Mouse (Mus musculus): ENCODE measurements around the gene Uso1. TPM values are rescaled to one million over a fixed set of nuclear protein-coding genes. Genes with fewer than 3 reads are reported as not detected.

Uso1 gene
- 36.6 and 38.5 TPM in 2 replicates for polyA plus RNA-seq (2016; fragmentation: Nextera tagmentation; extraction: Ambion mirVana)

DNA sequence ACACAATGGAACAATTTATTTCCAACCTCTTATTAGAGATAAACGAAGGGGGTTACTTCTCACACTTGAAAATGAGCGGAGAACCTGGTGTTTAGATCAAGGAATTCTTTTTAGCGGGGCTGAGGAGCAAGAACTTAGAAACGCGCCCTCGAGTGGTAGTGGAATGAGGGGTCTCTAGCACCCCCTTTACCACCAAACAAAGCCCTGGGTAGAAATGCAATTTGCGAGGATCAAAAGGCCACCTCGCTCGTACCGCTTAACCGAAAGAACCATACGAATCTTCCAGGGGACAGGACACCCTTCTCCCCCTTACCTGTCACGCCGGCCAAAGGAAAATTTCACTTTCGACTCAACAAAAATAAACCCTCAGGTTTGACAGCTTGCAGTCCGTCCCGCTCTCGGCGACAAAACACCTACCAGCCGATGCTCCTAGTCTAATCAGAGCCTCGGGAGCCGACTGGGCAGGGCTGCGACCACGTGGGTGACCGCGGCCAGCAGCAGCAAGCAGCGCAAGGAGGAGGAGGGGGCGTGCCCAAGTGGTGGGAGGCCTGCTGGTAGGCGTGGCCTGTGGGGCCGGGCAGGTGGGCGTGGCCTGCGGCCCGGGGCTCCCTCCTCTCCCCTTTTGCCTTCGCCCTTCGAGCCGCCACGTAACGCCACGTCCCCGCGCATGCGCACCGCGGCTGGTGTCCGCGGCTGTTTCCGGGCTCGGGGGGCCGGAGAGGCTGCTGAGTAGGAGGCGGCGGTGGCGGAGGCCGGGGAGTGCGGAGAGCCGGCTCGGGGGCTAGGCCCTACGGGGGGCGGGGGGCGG is at the start of gene Uso1:
Uso1 (plus strand) TSS at position 700 of the 808 bp plus-strand sequence.
- H3K36me3 ChIP-seq = peaks cover 5% of the 10 kb centered on the region; the same call in 1 of the 2 replicates
- 2% methylated on average over 59 of the region's 59 CpGs for WGBS
- DNase-seq (ENCODE audit: low spot score) = peak; percentile 99
- H3K4me1 ChIP-seq (replicated peaks) = peaks cover 28% of the 10 kb centered on the region
- H3K4me3 ChIP-seq = peak within 1 kb of the TSS; percentile 85
- 0 out of 2 replicates have a peak, but pooled peaks cover 6% of the 10 kb centered on the region for H3K27me3 ChIP-seq (ENCODE audit: insufficient read depth, poor library complexity, severe bottlenecking)
- H3K9me3 ChIP-seq = no peaks in the 10 kb centered on the region
- H3K27ac ChIP-seq = peak within 1 kb of the TSS; percentile 92

DNA sequence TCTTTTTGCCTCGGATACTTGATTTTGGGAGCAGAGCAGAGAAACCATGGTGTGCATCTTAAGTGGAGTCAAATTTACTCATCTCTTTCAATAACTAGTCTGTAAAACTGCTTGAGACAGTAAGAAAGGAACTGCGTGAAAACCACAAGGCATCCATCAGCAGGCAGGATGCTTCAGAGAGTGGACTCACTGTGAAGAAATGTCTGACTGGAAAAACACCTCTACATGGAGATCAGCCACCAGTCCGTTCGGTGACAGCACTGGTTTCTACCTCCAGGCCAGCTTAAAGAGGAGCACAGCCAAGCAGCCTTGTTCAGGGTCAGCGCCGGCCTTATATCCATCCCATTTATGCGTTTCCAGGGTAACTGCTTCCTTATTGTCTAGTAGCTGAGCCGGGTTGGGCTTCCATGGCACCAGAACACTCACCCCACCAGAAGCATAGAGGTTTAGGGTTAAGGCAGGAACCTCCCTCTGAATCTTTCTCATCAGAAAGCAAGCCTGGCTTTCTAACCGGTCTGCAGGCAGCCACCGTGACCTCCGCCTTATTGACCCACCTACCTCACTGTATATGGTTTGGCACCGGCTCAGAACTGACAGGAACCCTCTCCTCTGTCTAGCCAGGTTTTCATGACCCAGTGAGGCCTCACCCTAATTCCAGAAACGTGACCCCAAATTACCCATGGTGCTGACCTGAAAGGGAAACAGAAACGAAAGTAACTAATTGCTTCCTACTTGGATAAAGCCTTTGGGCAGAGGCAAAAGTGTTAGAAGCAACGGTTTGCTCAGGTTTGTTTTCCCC is 44.3 kb upstream of the Uso1 start:
- 47% methylated on average over 15 of the region's 15 CpGs for WGBS
- Histone ChIP-seq H3K27me3 (ENCODE audit: insufficient read depth, poor library complexity, severe bottlenecking) (no peaks in the 10 kb centered on the region), H3K4me3 (no peak overlapping the region), H3K27ac (no peak overlapping the region), H3K4me1 (replicated peaks) (peaks cover 15% of the 10 kb centered on the region), H3K9me3 (no peaks in the 10 kb centered on the region), H3K36me3 (no peaks in the 10 kb centered on the region)
- DNase-seq (ENCODE audit: low spot score) = no peak

DNA sequence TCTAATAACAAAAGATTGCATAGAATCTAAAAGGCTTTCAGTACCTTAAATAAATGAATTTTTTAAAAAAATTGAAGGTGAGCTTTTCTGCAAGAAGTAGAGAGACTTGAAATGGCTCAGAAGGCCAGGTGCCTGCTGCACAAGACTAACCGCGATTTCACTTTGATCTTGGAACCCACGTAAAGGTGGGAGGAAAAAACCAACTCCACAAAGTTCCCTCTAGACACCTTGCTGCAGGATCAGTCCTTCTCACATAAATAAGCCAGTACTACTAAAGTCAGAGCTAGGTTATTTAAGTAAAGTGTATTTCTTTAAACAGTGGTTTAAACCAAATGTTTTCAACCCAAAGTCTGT is 43.7 kb upstream of the Uso1 start:
- H3K27me3 ChIP-seq (ENCODE audit: insufficient read depth, poor library complexity, severe bottlenecking) = no peaks in the 10 kb centered on the region
- no peaks in the 10 kb centered on the region for H3K36me3 ChIP-seq
- H3K9me3 ChIP-seq = no peaks in the 10 kb centered on the region
- H3K27ac ChIP-seq = no peak overlapping the region
- WGBS = 81% methylated on average over 3 of the region's 3 CpGs
- DNase-seq (ENCODE audit: low spot score) = no peak
- H3K4me1 ChIP-seq (replicated peaks) = peaks cover 15% of the 10 kb centered on the region
- no peak overlapping the region for H3K4me3 ChIP-seq

DNA sequence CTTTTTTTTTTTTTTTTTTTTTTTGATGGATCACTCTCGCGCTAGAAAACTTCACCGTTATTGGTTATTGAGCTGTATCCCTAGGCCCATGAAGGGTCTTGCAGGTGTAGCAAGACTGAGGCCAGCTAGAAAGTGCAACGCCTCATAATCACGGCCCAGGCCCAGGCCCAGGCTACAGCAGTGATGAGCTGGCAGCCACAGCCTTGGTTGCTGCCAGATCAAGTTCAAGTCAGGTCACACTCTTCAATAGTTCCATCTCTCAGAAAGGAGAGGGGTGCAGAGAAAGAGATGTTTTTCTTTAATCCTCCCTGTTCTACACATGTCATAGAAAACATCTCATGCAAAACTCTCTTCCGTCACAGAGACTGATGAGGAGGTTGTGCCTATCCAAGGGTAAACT is 41.0 kb upstream of the Uso1 start:
- Histone ChIP-seq H3K4me1 (replicated peaks) (peaks cover 15% of the 10 kb centered on the region), H3K9me3 (no peaks in the 10 kb centered on the region), H3K36me3 (no peaks in the 10 kb centered on the region), H3K4me3 (no peak overlapping the region), H3K27me3 (ENCODE audit: insufficient read depth, poor library complexity, severe bottlenecking) (no peaks in the 10 kb centered on the region), H3K27ac (no peak overlapping the region)
- 94% methylated on average over 6 of the region's 6 CpGs for WGBS
- DNase-seq (ENCODE audit: low spot score) = no peak

DNA sequence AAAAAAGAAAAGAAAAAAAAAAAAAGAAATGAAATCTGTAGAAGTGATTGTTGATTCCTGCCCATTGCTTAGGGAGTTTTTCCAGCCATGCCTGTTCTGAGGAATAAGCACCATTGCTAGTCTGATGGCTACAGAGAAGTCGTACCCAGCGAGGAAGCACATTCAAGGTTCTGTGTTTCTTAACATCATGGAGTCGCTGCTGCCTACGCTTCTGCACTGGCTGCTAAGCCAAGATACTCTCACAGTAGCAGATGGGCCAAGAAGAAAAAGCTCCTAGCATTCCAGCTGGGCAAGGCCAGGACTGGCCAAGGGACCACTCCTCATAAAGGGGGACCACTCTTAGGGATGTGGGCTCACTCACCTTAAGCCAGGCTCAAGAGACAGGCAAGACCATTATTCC is 40.0 kb upstream of the Uso1 start:
- no peak overlapping the region for H3K27ac ChIP-seq
- DNase-seq (ENCODE audit: low spot score) = no peak
- H3K4me1 ChIP-seq (replicated peaks) = peaks cover 14% of the 10 kb centered on the region
- no peak overlapping the region for H3K4me3 ChIP-seq
- WGBS = 93% methylated on average over 4 of the region's 4 CpGs
- H3K27me3 ChIP-seq (ENCODE audit: insufficient read depth, poor library complexity, severe bottlenecking) = no peaks in the 10 kb centered on the region
- no peaks in the 10 kb centered on the region for H3K36me3 ChIP-seq
- no peaks in the 10 kb centered on the region for H3K9me3 ChIP-seq

DNA sequence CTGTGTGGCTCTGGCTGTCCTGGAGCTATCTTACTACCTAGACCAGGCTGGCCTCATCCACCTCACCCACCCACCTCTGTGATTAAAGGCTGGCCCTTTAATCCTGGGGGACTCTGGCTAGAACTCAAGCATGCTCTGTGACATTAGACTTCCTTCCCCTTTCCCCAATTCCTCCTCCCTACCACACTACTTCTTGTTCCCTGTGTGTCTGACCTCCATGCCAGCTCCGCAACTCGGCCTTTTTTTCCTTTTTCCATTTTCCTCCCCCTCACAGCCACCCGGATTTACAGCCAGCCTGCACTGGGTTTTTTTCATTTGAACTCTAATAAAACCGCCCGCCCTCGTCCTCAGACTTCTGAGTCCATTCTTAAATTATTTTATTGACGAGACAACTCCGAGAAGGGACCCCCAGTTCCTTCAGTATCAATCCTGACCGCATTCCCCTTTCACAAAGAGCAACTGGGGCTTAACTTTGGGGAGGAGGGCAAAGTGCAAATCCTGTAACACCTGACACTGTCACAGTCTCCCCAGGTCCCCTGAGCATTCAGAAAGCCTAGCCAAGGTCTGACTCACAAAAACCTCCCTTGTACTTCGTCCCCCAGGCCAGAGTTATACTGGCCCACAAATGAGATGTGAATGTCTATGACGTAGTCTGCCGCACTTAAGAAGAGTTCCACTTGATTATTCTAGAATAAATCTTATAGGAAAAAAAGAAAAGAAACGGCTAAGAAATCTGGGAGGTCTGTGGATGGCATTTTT is 39.2 kb upstream of the Uso1 start:
- Histone ChIP-seq H3K36me3 (no peaks in the 10 kb centered on the region), H3K27ac (no peak overlapping the region), H3K4me3 (no peak overlapping the region), H3K4me1 (replicated peaks) (peaks cover 6% of the 10 kb centered on the region), H3K9me3 (no peaks in the 10 kb centered on the region), H3K27me3 (ENCODE audit: insufficient read depth, poor library complexity, severe bottlenecking) (no peaks in the 10 kb centered on the region)
- 66% methylated on average over 13 of the region's 13 CpGs for WGBS
- no peak for DNase-seq (ENCODE audit: low spot score)

DNA sequence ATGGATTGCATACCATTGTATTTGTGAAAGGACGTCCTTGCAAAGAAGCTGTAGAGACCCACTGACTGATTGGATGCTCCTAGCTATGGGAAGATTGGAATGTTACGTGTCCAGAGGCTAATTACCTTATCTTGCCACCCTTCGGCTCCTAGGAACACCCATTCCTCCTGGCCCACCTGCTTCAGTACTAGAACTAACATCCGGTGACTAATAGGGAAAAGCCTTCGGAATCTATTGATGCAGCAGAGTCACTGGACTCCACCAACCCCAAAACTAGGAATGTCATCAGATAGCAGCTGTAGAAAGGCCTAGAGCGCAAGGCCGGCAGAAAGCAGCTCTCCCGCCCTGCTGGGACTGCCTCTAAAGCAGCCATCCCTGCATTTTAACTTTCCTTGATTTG is 36.1 kb upstream of the Uso1 start:
- DNase-seq (ENCODE audit: low spot score) = no peak
- Histone ChIP-seq H3K4me1 (replicated peaks) (0 out of 2 replicates have a peak, but pooled peaks cover 4% of the 10 kb centered on the region), H3K9me3 (no peaks in the 10 kb centered on the region), H3K36me3 (no peaks in the 10 kb centered on the region), H3K27me3 (ENCODE audit: insufficient read depth, poor library complexity, severe bottlenecking) (no peaks in the 10 kb centered on the region), H3K27ac (no peak overlapping the region), H3K4me3 (no peak overlapping the region)
- 92% methylated on average over 8 of the region's 8 CpGs for WGBS

DNA sequence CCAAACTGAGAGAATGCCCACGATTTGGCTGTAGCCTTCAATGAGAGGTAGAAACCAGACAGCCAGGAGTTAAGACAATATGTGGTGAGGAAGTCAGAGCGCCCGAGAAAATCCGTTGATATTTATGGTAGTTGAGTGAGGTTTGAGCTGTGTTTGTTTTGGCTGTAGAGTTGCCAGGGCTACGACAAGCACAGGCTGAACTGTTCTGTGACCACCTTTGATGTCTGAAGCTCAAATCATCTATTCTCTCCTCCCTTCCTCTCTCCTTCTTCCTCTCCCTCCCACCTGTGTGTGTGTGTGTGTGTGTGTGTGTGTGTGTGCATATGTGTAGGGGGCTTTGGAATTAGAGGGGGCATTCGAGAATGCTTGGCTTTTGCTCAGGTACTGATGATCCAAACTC is 34.7 kb upstream of the Uso1 start:
- H3K36me3 ChIP-seq = no peaks in the 10 kb centered on the region
- DNase-seq (ENCODE audit: low spot score) = no peak
- H3K27me3 ChIP-seq (ENCODE audit: insufficient read depth, poor library complexity, severe bottlenecking) = no peaks in the 10 kb centered on the region
- 77% methylated on average over 6 of the region's 6 CpGs for WGBS
- H3K9me3 ChIP-seq = no peaks in the 10 kb centered on the region
- no peak overlapping the region for H3K4me3 ChIP-seq
- H3K4me1 ChIP-seq (replicated peaks) = 0 out of 2 replicates have a peak, but pooled peaks cover 5% of the 10 kb centered on the region
- H3K27ac ChIP-seq = no peak overlapping the region

DNA sequence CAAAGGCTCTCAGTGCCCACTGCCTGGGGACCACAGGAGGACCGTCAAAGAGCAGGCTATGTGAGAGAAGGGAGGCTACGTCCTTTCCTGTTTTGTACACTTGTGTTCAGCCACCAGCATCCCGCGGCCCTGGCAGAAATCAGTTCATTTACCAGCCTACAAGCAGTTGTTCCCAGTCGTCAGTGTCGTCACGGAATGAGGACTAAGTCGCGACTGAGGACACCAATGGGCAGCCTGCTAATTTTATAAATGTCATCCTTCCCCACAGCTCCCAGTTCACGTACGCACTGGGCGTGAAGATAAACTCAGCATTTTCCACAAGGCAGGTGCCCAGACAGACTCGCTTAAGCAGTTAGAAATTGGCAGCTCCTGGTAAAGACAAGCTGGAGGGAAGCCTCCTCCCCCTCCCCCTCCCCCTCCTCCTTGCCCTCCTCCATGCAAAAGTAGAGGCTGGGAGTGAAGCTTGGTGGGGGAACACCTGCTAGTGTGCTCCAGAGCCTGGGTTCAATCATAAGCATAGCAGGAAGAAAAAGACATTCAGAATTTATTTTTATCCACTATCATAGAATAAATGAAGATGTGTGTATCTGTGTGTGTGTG is 33.8 kb upstream of the Uso1 start:
- 0 out of 2 replicates have a peak, but pooled peaks cover 4% of the 10 kb centered on the region for H3K4me1 ChIP-seq (replicated peaks)
- H3K36me3 ChIP-seq = no peaks in the 10 kb centered on the region
- H3K9me3 ChIP-seq = no peaks in the 10 kb centered on the region
- no peak overlapping the region for H3K27ac ChIP-seq
- H3K4me3 ChIP-seq = no peak overlapping the region
- no peaks in the 10 kb centered on the region for H3K27me3 ChIP-seq (ENCODE audit: insufficient read depth, poor library complexity, severe bottlenecking)
- WGBS = 75% methylated on average over 13 of the region's 13 CpGs
- DNase-seq (ENCODE audit: low spot score) = no peak

DNA sequence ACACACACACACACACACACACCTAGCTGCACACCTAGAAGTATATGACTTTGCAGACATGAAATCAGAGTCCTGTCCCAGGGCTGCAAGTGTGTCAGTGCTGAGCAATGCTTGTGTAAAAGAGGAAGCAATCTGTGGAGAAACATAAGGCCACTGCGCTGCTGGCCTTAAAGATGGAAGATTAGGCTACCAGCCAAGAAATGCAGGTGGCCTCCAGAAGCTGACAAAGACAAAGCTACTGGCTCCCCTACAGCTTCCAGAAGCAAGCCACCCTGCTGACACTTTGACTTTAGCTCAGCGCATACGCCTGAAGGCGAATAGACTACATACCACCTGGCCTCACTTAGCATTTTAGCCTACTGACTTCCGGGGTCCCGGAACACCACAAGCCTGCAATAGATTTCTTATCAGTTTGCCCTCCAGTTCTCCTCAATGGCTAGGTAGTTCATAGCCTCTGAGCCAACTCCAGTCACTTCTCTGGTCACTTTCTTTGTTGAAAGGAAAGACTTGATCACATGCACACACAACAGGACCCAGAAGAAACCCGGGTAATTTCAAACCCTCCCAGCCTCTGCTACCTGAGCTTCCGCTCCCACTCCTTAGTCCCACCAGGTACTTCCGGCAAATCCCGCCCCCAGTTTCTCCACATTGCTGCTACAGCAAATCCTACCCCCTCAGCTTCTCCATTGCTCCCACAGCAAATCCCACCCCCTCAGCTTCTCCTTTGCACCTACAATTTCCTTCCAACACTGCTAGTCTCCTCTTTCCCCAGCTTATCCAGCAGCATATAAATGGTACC is 31.2 kb upstream of the Uso1 start:
- H3K27ac ChIP-seq = no peak overlapping the region
- 49% methylated on average over 10 of the region's 10 CpGs for WGBS
- no peak overlapping the region for H3K4me3 ChIP-seq

DNA sequence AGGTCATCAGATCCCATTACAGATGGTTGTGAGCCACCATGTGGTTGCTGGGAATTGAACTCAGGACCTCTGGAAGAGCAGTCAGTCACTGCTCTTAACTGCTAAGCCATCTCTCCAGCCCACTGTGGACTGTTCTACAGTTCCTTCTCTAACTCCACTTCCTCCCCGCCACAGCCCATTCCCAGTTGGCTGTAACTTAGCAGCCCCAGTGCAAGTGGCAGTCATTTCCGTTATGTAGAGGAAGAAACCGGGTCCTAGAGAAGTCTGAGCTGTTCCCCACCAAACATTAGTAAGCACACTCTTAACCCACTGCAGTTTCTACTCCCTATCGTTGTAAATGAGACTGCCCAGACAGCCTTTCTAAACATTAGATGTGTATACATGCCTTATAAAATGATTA is 30.5 kb upstream of the Uso1 start:
- DNase-seq (ENCODE audit: low spot score) = no peak
- no peak overlapping the region for H3K27ac ChIP-seq
- H3K4me1 ChIP-seq (replicated peaks) = peaks cover 7% of the 10 kb centered on the region
- H3K4me3 ChIP-seq = no peak overlapping the region
- H3K27me3 ChIP-seq (ENCODE audit: insufficient read depth, poor library complexity, severe bottlenecking) = no peaks in the 10 kb centered on the region
- H3K36me3 ChIP-seq = no peaks in the 10 kb centered on the region
- WGBS = 89% methylated on average over 4 of the region's 4 CpGs
- H3K9me3 ChIP-seq = no peaks in the 10 kb centered on the region

More for the DNA sequence above, 31.2 kb upstream of the Uso1 start:
- Histone ChIP-seq H3K9me3 (no peaks in the 10 kb centered on the region), H3K4me1 (replicated peaks) (0 out of 2 replicates have a peak, but pooled peaks cover 4% of the 10 kb centered on the region), H3K27me3 (ENCODE audit: insufficient read depth, poor library complexity, severe bottlenecking) (no peaks in the 10 kb centered on the region), H3K36me3 (no peaks in the 10 kb centered on the region)
- no peak for DNase-seq (ENCODE audit: low spot score)

Data from hindbrain, embryonic 10.5 days (tissue).